Mouse (Mus musculus): ENCODE results near the gene Bbs9. TPM values are rescaled to one million over a fixed set of nuclear protein-coding genes. Genes with fewer than 3 reads are reported as not detected.

Bbs9 gene
- polyA plus RNA-seq, 1 experiment from 2014 or later: 3.2 TPM

GRCm38 (mm10) chr9:22541130-22541529 is 65.6 kb downstream of the Bbs9 start:
- no peak overlapping the region for H3K4me3 ChIP-seq (replicated peaks)
- ATAC-seq (ENCODE audit: low read depth) (no peak), DNase-seq (no peak)
- no peak overlapping the region for H3K27ac ChIP-seq
- H3K27me3 ChIP-seq: no peaks in the 10 kb centered on the region
- no peaks in the 10 kb centered on the region for H3K36me3 ChIP-seq
- no peak overlapping the region for H3K9ac ChIP-seq
- no peak overlapping the region for H3K4me2 ChIP-seq
- no peaks in the 10 kb centered on the region for H3K4me1 ChIP-seq (replicated peaks)
- H3K9me3 ChIP-seq (replicated peaks): no peaks in the 10 kb centered on the region
- 75% methylated on average over 10 of the region's 10 CpGs for WGBS (ENCODE audit: insufficient replicate concordance)

GRCm38 (mm10) chr9:22543467-22543866 is 68.0 kb downstream of the Bbs9 start:
- Histone ChIP-seq H3K27ac (no peak overlapping the region), H3K4me3 (replicated peaks) (no peak overlapping the region), H3K27me3 (no peaks in the 10 kb centered on the region), H3K9me3 (replicated peaks) (no peaks in the 10 kb centered on the region), H3K36me3 (no peaks in the 10 kb centered on the region), H3K4me2 (no peak overlapping the region), H3K9ac (no peak overlapping the region), H3K4me1 (replicated peaks) (no peaks in the 10 kb centered on the region)
- DNase-seq: no peak
- ATAC-seq (ENCODE audit: low read depth): no peak
- 62% methylated on average over 5 of the region's 5 CpGs for WGBS (ENCODE audit: insufficient replicate concordance)

GRCm38 (mm10) chr9:22544349-22545341 is 69.1 kb downstream of the Bbs9 start:
- H3K9me3 ChIP-seq (replicated peaks): no peaks in the 10 kb centered on the region
- H3K9ac ChIP-seq: no peak overlapping the region
- H3K4me1 ChIP-seq (replicated peaks): no peaks in the 10 kb centered on the region
- H3K27ac ChIP-seq: no peak overlapping the region
- DNase-seq (no peak), ATAC-seq (ENCODE audit: low read depth) (no peak)
- H3K36me3 ChIP-seq: no peaks in the 10 kb centered on the region
- no peaks in the 10 kb centered on the region for H3K27me3 ChIP-seq
- 50% methylated on average over 9 of the region's 9 CpGs for WGBS (ENCODE audit: insufficient replicate concordance)
- no peak overlapping the region for H3K4me3 ChIP-seq (replicated peaks)
- H3K4me2 ChIP-seq: no peak overlapping the region

GRCm38 (mm10) chr9:22551273-22551672 is 75.8 kb downstream of the Bbs9 start:
- no peaks in the 10 kb centered on the region for H3K36me3 ChIP-seq
- H3K4me3 ChIP-seq (replicated peaks): no peak overlapping the region
- no peaks in the 10 kb centered on the region for H3K4me1 ChIP-seq (replicated peaks)
- no peaks in the 10 kb centered on the region for H3K27me3 ChIP-seq
- H3K9ac ChIP-seq: no peak overlapping the region
- no peak overlapping the region for H3K4me2 ChIP-seq
- ATAC-seq (ENCODE audit: low read depth) (no peak), DNase-seq (no peak)
- H3K9me3 ChIP-seq (replicated peaks): no peaks in the 10 kb centered on the region
- WGBS (ENCODE audit: insufficient replicate concordance): 49% methylated on average over 1 of the region's 1 CpGs
- no peak overlapping the region for H3K27ac ChIP-seq

- WGBS (ENCODE audit: insufficient replicate concordance): 53% methylated on average over 5 of the region's 5 CpGs
Observed at GRCm38 (mm10) chr9:22556076-22556475, 80.6 kb downstream of the Bbs9 start.

GRCm38 (mm10) chr9:22557467-22557866 is 82.0 kb downstream of the Bbs9 start:
- peak; percentile 23 for DNase-seq
- no peak overlapping the region for H3K4me3 ChIP-seq (replicated peaks)
- no peaks in the 10 kb centered on the region for H3K4me1 ChIP-seq (replicated peaks)
- H3K4me2 ChIP-seq: no peak overlapping the region
- no peaks in the 10 kb centered on the region for H3K36me3 ChIP-seq
- H3K9ac ChIP-seq: no peak overlapping the region
- H3K9me3 ChIP-seq (replicated peaks): no peaks in the 10 kb centered on the region
- no peak overlapping the region for H3K27ac ChIP-seq
- whole genome bisulfite sequencing (ENCODE audit: insufficient replicate concordance): 53% methylated on average over 13 of the region's 13 CpGs
- ATAC-seq (ENCODE audit: low read depth): no peak
- H3K27me3 ChIP-seq: no peaks in the 10 kb centered on the region

More at GRCm38 (mm10) chr9:22556076-22556475, 80.6 kb downstream of the Bbs9 start:
- no peak for DNase-seq
- H3K4me2 ChIP-seq: no peak overlapping the region
- no peak for ATAC-seq (ENCODE audit: low read depth)
- H3K27me3 ChIP-seq: no peaks in the 10 kb centered on the region
- no peak overlapping the region for H3K9ac ChIP-seq
- H3K4me1 ChIP-seq (replicated peaks): no peaks in the 10 kb centered on the region
- H3K4me3 ChIP-seq (replicated peaks): no peak overlapping the region
- H3K9me3 ChIP-seq (replicated peaks): no peaks in the 10 kb centered on the region
- H3K27ac ChIP-seq: no peak overlapping the region
- H3K36me3 ChIP-seq: no peaks in the 10 kb centered on the region

GRCm38 (mm10) chr9:22563612-22564347 is 88.3 kb downstream of the Bbs9 start:
- Histone ChIP-seq H3K27me3 (no peaks in the 10 kb centered on the region), H3K9ac (no peak overlapping the region), H3K27ac (no peak overlapping the region), H3K4me2 (no peak overlapping the region), H3K4me1 (replicated peaks) (no peaks in the 10 kb centered on the region), H3K4me3 (replicated peaks) (no peak overlapping the region), H3K36me3 (no peaks in the 10 kb centered on the region), H3K9me3 (replicated peaks) (no peaks in the 10 kb centered on the region)
- ATAC-seq (ENCODE audit: low read depth) (no peak), DNase-seq (no peak)
- 74% methylated on average over 11 of the region's 11 CpGs for WGBS (ENCODE audit: insufficient replicate concordance)

- H3K4me1 ChIP-seq (replicated peaks): no peaks in the 10 kb centered on the region
- H3K27me3 ChIP-seq: no peaks in the 10 kb centered on the region
- H3K27ac ChIP-seq: no peak overlapping the region
- ATAC-seq (ENCODE audit: low read depth) (no peak), DNase-seq (no peak)
- 77% methylated on average over 5 of the region's 5 CpGs for WGBS (ENCODE audit: insufficient replicate concordance)
- no peak overlapping the region for H3K9ac ChIP-seq
- H3K4me3 ChIP-seq (replicated peaks): no peak overlapping the region
- no peaks in the 10 kb centered on the region for H3K36me3 ChIP-seq
- no peaks in the 10 kb centered on the region for H3K9me3 ChIP-seq (replicated peaks)
- no peak overlapping the region for H3K4me2 ChIP-seq
Observed at GRCm38 (mm10) chr9:22567726-22568125, 92.2 kb downstream of the Bbs9 start.

- 64% methylated on average over 14 of the region's 14 CpGs for WGBS (ENCODE audit: insufficient replicate concordance)
- Histone ChIP-seq H3K27me3 (no peaks in the 10 kb centered on the region), H3K36me3 (no peaks in the 10 kb centered on the region), H3K9ac (no peak overlapping the region), H3K9me3 (replicated peaks) (no peaks in the 10 kb centered on the region), H3K4me1 (replicated peaks) (no peaks in the 10 kb centered on the region), H3K4me2 (no peak overlapping the region), H3K4me3 (replicated peaks) (no peak overlapping the region), H3K27ac (no peak overlapping the region)
- ATAC-seq (ENCODE audit: low read depth) (no peak), DNase-seq (no peak)
Observed at GRCm38 (mm10) chr9:22576426-22577139, 101.1 kb downstream of the Bbs9 start.

- Histone ChIP-seq H3K4me1 (replicated peaks) (no peaks in the 10 kb centered on the region), H3K4me2 (no peak overlapping the region), H3K36me3 (no peaks in the 10 kb centered on the region), H3K27me3 (no peaks in the 10 kb centered on the region), H3K4me3 (replicated peaks) (no peak overlapping the region), H3K9ac (no peak overlapping the region), H3K9me3 (replicated peaks) (no peaks in the 10 kb centered on the region), H3K27ac (no peak overlapping the region)
- ATAC-seq (ENCODE audit: low read depth) (no peak), DNase-seq (no peak)
- WGBS (ENCODE audit: insufficient replicate concordance): 64% methylated on average over 3 of the region's 3 CpGs
Observed at GRCm38 (mm10) chr9:22578266-22578665, 102.8 kb downstream of the Bbs9 start.

- DNase-seq (no peak), ATAC-seq (ENCODE audit: low read depth) (no peak)
- no peaks in the 10 kb centered on the region for H3K9me3 ChIP-seq (replicated peaks)
- no peaks in the 10 kb centered on the region for H3K36me3 ChIP-seq
- no peak overlapping the region for H3K4me2 ChIP-seq
- no peak overlapping the region for H3K27ac ChIP-seq
- no peaks in the 10 kb centered on the region for H3K27me3 ChIP-seq
- H3K4me3 ChIP-seq (replicated peaks): no peak overlapping the region
- WGBS (ENCODE audit: insufficient replicate concordance): 54% methylated on average over 3 of the region's 3 CpGs
- H3K4me1 ChIP-seq (replicated peaks): no peaks in the 10 kb centered on the region
- H3K9ac ChIP-seq: no peak overlapping the region
Observed at GRCm38 (mm10) chr9:22584221-22584620, 108.7 kb downstream of the Bbs9 start.
